Mouse (Mus musculus): Measurements from ENCODE around the gene Rgs6. TPM values are rescaled to one million over a fixed set of nuclear protein-coding genes. Genes with fewer than 3 reads are reported as not detected.

Rgs6 gene
- total RNA-seq, 4 experiments from 2014 or later = 0.22 to 1.1 (median 0.43) TPM

DNA sequence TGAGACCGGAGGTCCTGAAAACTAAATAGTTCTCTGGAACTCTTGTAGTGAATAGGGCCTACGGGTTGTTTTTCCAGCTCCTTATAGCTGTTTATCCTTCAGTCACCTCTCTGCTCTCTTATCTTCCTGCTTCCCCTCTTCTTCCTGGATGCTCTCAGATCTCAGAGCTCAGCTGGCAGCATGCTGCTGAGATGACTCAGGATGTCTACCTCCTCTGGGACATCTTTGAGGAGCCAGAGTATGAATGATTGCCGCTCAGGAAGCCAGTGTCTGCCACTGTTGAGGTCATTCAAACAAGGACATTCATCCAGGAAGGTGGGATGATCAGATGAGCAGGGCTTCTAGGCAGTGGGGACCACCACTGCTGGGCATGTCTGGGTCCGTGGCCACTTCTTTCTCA lies 498.9 kb downstream of the Rgs6 start:
- DNase-seq (ENCODE audit: low spot score in 2 of 2) = no peak

DNA sequence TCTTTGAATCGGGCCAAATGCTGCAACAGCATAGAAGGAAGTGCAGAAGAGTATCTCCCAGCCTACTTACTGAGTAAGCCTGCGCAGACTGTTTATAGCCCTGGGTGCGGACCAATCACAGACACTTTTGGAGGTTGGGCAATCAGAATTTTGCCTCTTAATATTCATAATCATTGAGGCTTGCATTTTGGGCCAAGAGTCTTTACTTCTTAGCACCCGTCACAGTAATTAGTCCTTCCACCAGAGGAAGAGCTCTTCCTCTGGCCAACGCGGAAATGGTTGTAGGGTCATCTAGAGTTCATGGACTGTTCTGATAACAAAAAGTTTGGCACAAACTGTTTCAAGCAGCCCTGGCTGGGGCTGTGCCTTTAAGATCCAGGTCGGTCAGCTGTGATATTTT lies 499.5 kb downstream of the Rgs6 start:
- DNase-seq (ENCODE audit: low spot score in 2 of 2) = no peak

DNA sequence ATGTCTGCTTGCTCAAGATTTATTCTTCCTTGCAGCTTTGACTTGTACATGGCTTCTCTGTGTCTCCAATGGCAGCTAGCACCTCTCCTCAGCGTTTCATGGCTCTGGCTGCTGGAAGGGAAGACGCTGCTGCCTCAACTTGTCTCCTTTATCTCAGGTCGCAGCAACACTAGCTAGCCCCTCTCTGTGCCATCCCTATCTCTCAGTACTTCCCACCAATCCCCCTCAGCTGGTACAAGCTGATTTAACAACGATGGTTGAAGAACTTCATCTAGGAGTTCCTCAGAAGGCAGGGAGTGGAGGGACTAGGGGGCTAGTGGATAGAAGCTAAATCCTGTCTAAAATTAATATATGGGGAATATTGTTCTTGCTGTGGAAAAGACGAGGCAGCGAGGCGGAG lies 503.9 kb downstream of the Rgs6 start:
- DNase-seq (ENCODE audit: low spot score in 2 of 2) = no peak

DNA sequence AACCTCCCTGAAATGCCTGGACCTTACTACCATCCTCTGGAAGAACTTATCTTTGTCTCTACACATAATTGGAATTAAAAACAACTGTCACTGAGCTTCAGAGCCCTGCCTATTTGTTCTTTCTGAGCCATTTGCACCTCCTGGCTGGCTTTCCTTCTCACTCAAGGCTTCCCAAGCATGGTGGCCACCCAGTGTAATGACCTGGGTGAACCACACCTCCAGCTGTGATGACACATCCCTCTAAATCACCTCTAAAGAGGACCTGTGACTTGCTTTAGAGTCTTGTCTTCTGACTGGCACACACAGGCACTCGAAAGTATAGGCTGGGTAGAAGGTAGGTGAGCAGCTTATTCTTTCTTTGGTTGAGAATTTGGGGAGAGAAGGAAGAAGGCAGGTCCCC lies 509.7 kb downstream of the Rgs6 start:
- DNase-seq (ENCODE audit: low spot score in 2 of 2) = no peak

DNA sequence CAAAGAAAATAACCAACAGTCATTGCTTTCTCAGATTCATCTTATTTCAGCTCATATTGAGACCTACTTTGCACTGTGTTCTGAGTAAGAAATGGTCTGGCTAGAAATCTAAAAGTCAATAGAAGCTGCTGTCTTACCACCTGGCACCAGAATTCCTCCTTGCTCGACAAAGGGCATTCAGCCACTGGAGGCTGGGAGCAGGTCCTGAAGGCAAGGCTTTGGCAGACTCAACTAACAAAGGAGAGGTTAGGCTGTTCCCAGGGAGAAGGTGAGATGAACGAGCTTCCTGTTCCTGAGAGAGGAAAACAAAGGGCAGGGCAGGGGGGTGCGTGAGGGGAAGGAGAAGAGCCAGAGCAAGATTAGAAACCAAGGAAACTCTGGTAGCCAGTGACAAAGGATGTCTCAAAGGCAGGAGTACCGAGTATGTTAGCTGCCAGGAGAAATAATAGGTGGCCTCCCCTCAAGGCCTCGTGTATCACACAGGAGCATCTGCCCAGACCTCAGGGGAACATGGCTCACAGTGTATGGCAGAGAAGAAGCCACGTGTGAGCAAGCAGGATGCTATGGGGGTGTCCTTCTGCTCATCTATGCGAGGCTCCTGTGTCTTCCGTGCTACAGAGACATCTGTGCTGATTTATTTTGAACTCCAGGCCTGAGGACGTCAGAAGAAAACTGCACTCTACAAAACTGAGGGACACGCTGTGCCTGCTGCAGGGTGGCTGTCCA lies 510.7 kb downstream of the Rgs6 start:
- no peak for DNase-seq (ENCODE audit: low spot score in 2 of 2)

DNA sequence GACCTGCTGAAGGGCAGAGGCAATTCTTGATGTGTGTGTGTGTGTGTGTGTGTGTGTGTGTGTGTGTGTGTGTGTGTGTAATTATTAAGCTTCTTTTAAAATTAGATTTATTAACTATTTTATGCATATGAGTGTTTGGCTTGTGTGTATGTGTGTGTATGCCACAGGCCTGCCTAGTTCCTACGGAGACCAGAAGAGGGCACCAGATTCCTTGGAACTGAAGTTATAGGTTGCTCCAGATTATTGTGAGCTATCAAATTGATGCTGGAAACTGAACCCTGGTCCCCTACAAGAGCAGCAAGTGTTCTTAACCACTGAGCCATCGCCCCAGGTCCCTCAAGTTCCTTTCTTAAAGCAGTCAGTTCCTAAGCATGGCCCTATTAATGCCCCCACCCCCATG lies 511.8 kb downstream of the Rgs6 start:
- DNase-seq (ENCODE audit: low spot score in 2 of 2) = no peak

DNA sequence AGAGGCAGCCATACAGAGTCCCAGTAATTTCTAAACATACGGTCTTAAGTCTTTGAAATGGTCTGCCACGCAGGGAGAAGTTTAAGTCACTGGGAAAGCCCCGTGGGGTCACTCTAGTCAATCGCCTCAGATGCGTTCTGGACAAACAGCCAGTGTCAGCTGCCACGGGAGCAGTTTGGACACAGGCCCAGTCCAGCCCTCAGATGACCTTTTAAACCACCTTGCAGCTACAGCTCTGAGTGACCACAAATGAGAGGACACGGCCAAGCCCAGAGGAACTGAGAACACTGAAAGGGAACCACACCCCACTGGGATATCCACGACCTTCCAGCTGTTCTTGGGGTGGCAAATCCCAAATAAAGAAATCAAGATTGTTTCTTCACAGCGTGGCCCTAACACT lies 512.3 kb downstream of the Rgs6 start:
- peak; percentile 69 to 78 for DNase-seq (ENCODE audit: low spot score in 2 of 2)

DNA sequence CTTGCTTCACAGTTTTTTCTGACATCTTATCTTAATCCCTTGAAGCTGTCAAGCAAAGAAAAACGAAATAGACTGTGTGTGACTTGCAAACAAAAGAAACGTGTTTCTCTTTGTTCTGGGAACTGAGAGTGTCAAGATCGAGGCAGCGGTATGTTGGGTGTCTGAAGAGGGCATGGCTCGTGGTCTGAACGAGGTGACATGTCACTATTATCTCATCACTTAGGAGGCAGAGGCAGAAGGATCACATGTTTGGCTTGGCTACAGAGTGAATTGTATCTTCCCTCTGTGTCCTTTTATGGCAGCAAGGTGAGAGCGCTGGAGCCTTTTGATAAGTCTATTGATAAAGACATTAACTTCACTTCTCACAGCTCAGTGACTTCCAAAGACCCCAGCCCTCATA lies 512.8 kb downstream of the Rgs6 start:
- no peak for DNase-seq (ENCODE audit: low spot score in 2 of 2)

DNA sequence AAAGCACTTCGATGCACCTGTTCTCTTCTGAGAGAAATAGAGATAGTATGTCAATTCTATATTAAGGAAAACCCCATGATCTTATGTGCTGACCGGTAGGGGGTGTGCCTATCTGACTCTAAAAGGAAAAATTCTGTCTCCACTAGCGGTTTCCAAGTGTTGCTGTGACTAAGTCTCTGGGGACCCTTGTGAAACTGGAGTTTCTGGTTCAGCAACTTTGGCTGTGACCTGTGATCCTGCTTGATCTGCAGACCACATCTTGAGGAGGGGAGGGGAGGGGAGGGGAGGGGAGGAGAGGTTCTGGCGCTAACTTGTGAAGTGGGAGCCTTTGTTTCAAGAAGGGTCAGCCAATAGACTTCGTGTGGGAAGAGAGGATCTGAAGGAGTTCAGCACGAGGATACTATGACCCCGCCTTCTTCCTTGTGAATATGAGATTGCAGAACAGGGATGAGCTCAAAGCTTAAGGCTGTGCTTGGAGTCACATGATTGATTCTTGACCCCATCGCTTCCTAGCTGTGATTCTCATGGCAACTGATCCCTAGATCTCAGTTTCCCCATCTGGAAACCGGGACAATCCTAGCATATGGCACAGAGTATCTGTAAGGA lies 517.5 kb downstream of the Rgs6 start:
- DNase-seq (ENCODE audit: low spot score in 2 of 2) = no peak

DNA sequence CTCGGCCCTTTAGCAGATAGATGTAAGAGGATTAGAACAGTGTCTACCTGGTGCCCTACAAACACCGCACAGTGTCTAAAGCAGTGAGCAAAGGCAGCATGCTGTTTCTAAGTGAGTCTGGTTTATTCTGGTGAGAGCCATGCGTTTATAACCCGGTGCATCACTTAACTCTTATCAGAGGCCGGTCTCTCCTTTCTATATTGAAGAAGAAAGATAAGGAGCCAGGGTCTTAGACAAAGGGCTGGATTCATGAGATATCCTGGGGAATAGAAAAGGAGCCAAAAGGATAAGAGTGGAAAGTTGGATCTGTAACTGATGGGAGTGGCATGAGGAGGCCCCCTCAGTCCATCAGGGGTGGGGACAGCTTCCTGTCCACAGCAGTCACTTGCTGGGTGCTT lies 518.0 kb downstream of the Rgs6 start:
- no peak for DNase-seq (ENCODE audit: low spot score in 2 of 2)

DNA sequence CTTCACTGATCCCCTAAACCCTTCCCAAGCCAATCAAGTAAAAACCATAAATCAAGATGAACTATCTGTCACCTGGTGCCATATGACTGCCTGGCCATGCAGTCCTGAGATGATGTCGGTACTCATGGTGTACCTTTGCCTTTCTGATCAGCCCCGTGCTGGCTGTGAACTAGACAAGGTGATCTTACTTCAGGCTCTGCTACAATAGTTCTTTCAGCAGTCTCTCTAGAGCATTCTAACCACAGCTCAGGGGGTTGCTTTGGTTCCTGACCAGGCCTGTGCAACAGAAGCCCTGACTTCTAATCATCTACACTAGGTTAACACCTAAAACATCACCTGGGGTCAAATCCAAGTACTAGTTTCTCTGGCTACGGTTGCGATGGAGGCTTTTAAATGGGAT lies 521.4 kb downstream of the Rgs6 start:
- DNase-seq (ENCODE audit: low spot score in 2 of 2) = no peak

DNA sequence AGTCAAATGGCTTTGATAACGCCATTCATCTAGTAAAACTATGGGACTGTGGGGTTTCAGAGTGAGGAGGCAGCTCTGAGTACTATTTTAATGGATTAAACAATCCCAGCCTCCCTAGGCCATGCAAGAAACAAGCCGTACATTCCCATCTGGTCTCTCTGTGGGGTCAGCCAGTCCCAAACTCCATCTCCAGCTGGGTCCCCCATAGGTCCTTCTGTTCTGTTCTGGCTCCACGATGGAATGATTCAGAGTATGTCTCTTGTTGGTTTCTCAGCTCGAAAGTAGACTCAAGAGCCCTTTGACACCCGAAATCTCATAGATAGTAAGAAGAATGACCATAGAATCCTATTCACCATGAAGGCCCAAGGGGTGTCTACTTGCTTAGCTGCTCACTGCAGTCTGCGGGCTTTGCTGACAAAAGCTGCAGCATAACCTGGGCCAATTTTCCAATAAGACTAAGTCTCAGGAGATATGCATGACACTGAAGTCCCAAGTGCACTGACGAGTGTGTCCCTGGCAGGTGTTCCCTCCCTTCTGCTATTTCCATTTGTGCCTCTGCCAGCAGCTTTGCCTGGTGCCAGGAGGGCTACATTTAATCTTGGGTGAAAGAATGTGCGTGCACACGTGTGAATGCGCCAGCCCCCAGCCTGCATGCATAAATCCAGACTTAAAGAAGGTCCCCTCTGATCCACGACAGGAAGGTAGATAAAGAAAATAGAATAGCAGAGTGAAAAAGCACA lies 522.0 kb downstream of the Rgs6 start:
- peak in 1 of 2 experiments; percentile 26 for DNase-seq (ENCODE audit: low spot score in 2 of 2)

DNA sequence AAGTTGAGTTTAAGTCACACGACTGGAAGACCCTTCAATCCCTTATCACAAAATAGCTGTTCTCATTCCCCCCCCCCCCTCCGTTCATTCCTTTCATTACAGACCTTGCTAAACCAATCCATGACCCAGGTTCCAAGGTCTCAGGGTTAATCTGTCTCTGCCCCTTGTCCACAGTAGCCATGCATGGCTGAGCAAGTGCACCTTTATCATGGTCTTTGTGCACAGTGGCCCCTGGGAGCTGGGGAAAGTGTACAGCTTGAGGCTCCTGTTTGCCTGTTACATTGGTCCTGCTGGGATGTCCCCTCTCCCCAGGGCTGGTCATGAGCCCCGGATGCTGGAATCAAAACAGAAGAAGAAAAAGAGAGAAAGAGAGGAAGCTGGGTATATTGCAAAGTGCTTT lies 522.6 kb downstream of the Rgs6 start:
- DNase-seq (ENCODE audit: low spot score in 2 of 2) = no peak

DNA sequence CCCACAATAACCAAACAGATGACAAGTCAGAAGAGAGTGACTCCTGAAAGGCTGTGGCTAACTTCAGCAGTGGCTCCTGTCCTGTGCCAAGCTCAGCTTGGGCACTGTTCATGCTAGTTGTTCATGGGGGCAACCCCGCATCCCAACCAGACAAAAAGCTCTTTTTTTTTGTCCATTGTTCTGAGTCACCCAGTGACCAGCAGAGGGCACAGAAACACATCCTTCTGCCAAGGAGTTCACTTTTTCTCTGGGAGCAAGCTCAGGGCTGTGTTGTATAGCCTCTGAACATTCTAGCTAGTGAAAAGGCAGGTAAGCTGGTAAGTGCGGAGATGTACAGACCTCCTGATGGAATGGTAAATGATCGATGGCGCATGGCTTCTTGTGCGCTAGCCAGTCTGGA lies 524.2 kb downstream of the Rgs6 start:
- DNase-seq (ENCODE audit: low spot score in 2 of 2) = no peak

DNA sequence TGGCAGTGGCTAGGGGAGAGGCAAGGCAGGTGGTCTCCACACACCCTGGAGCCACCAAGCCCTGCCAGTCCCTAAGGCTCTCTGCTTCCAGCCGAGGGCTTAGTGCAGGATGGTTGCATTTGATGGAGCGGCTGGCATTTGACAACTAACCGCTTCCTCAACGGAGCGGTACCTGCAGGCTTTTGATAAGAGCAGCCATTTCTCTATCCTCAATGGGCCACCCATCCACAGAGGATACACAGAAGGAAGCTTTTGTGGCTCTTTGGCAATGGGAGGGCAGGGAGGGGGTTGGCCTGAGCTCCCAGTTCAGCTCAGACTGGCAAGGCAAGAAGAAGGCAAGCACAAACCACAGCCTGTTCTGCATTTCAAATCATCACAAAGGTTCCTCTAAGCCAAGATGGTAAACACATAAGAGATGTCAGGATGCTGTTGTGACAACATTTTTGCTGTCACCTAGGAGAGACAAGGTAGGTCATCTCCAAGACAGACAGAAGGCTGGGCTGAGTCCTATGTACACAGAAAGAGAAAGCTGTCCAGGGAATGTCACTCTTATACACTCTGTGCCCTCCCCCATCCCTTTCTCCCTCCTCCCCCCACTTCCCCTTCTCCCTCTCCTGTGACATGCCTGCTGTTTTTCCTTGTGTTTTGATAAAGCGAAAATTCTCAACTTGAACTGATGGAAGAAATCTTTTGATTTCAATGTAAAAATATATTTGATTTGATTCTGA lies 525.0 kb downstream of the Rgs6 start:
- DNase-seq (ENCODE audit: low spot score in 2 of 2) = no peak

DNA sequence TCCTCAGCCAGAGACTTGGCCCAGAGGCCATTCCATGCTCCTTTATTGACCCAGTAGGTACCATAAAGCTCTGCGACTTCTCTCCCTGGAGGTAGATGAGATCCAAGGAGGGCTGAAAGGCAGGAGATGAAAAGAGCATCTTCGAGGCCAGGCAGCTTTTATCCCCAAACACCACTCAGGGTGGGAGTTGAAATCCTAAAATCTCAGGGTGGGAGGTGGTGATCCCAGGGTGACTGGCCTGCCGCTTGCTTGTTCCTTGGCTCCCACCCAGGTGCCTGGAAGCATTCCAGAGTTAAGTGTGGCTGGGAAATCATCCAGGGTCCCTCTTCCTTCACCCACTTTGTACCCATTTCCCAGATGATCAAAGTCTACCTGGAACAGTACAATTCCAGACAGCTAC lies 525.9 kb downstream of the Rgs6 start:
- DNase-seq (ENCODE audit: low spot score in 2 of 2) = no peak

DNA sequence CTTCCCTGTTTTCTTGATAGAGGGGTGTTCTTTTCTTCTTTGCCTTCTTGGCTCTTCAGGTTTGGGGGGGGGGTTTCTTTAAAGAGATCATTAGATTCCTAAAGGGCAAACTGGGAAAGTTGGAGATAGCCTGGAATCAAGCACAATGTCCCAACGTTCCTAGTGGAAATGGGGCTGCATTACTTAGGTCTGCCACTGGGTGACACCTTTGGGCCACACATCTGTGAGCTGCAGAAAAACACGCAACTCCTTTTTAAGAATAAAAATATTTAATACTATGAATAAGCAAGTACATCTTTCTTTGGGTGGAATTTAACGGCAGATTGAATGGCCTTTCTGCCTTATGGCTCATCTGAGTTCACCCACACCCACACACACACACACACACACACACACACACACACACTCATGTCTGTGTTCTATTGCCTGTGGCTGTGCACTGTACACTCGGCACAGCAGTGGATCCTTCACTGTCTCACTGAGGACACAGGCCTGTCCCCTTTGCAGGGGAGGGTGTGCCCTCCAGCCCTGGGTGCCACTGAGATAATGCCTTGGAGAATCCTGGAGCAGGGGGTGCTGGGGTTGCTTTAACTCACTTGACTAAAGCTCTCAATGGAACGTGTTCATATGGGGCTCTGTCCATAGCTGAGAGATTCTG lies 526.4 kb downstream of the Rgs6 start:
- DNase-seq (ENCODE audit: low spot score in 2 of 2) = peak; percentile 26 to 40

DNA sequence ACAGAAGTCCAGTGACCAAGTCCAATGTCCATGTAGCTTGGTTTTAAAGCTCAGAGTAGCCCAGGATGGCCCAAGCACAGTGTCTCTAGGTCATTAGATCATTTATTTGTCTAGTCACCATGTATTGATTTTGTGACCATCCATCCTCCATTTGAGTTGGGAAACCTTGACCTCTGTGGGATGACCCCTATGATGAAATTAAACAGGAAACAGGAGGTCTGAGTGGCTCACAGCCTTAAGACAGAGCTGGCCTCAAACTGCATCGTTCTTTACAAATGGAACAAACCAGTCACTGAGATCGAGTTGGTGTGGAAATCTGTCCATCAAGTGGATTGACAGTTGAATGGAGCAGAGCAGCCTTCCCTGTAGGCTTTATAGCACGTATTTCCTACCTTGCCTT lies 536.0 kb downstream of the Rgs6 start:
- DNase-seq (ENCODE audit: low spot score in 2 of 2) = no peak

DNA sequence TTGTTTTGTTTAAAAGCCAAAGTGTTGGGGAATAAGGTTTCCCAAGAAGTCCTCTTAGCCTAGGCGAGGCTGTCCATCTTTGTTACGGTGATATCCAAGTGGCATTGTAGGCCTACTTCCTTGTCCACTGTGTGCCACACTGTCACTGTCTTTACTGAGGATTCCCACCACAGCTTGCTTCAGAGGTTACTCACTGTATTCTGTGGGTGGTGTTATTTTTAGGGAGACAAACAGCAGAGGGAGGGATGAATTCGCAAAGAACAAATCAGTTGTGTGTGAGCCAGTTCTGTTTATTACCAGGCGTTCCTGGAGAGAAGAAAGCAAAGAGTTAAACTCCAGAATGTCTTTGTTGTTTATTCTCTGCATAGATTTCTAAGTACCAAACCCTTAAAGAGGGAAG lies 537.2 kb downstream of the Rgs6 start:
- no peak for DNase-seq (ENCODE audit: low spot score in 2 of 2)

DNA sequence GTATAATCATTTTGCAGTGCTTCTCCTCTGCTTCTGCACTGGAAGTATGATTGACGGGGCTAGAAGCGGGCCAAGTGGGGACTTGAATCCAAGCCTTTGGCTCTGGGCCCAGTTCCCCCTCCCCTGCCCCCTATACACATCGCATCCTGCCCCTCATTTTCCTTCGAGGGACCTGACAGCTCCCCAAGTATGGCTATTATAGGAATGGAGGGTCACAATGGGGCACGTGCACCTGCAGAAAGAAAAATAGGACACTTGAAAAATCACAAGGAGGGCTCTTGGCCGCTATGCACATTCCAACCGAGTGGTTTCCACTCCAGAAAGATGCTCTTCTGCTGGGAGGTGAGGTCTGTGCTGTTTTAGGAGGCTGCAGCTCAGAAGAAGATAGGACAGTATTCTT lies 538.8 kb downstream of the Rgs6 start:
- DNase-seq (ENCODE audit: low spot score in 2 of 2) = no peak

DNA sequence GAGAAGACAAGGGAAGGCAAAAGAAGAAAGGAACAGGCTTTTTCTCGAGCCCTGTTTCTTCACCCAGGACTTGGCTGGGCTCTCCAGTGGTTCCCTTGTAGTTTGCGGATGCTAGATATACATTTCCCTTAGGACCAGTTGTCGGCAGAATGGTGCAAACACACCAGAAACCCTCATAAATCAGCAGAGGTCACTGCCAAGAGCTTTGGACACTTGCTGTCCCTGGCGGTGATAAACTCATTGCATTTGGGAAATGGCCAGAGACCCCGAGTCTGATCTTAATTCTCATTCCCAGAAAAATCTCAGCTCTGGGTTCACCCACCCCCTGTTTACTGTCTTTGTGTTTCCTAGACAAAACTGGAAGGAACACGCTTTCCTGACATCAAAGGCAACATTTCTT lies 539.9 kb downstream of the Rgs6 start:
- no peak for DNase-seq (ENCODE audit: low spot score in 2 of 2)

DNA sequence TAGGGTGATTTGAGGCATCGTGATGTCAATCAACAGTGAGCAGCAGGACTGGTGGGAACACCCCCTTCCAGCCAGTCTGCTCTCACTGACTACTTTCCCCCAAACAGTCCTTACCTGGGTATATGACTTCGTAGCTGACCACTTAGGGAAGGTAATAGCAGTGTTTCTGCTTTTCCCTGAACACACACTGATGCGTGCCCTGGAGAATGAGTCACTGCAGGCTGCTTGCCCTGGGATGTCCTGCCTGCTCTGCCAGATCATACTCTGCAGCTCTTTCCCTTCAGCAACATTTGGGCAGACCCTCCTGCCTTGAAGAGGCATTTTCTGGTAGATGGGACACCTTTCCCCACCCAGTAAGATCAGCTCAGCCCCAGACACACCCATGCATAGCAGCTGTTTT lies 540.5 kb downstream of the Rgs6 start:
- no peak for DNase-seq (ENCODE audit: low spot score in 2 of 2)
